Mouse (Mus musculus): ENCODE measurements around the gene Rab35. TPM values are rescaled to one million over a fixed set of nuclear protein-coding genes. Genes with fewer than 3 reads are reported as not detected.

Rab35 gene
- polyA plus RNA-seq (2015; fragmentation: Nextera tagmentation; extraction: Ambion mirVana): 15.1 and 17.0 TPM in 2 replicates

- peak within 1 kb of the TSS; percentile 81 for H3K9ac ChIP-seq
- no peaks in the 10 kb centered on the region for H3K36me3 ChIP-seq
- ATAC-seq (ENCODE audit: insufficient number of reproducible peaks, low FRiP score, low TSS enrichment, low read depth): peak; percentile 87
- no peaks in the 10 kb centered on the region for H3K27me3 ChIP-seq
- H3K9me3 ChIP-seq: no peaks in the 10 kb centered on the region
- peaks cover 40% of the 10 kb centered on the region for H3K4me1 ChIP-seq
- under 1% methylated on average over 86 of the region's 125 CpGs for WGBS
- peak within 1 kb of the TSS; percentile 86 for H3K27ac ChIP-seq
- H3K4me3 ChIP-seq: peak within 1 kb of the TSS; percentile 81
- peak within 1 kb of the TSS; percentile 78 for H3K4me2 ChIP-seq
Observed at GRCm38 (mm10) chr5:115631505-115632357, at the start of gene Rab35. Rab35 (plus strand) TSS chr5:115631908.

DNA sequence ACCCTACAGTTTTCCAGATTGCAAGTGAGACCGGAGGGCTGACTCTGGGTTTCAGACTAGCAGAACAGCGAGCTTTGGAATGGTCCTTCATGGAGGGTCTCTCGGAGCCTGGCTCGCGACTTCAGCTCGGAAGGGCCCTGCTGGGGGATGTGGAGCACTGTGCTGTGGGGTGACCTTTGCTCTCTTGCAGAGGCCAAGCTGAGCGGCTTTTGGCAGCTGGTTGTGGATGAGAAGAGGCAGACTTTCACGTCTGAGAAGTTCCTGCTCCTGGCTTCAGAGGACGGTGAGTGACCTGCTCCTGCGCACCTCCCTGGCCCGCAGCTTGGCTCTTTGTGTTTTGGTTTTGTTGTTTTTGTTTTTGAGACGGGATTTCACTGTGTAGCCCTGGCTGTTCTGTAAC is 46.1 kb upstream of the Rab35 start:
- Histone ChIP-seq H3K4me2 (no peak overlapping the region), H3K4me3 (no peak overlapping the region), H3K36me3 (peaks cover 96% of the 10 kb centered on the region), H3K27ac (no peak overlapping the region), H3K9me3 (0 out of 2 replicates have a peak, but pooled peaks cover 4% of the 10 kb centered on the region), H3K4me1 (no peaks in the 10 kb centered on the region), H3K9ac (no peak overlapping the region), H3K27me3 (no peaks in the 10 kb centered on the region)
- ATAC-seq (ENCODE audit: insufficient number of reproducible peaks, low FRiP score, low TSS enrichment, low read depth): no peak
- WGBS: 92% methylated on average over 12 of the region's 12 CpGs

GRCm38 (mm10) chr5:115586166-115586565 is 45.5 kb upstream of the Rab35 start:
- Histone ChIP-seq H3K36me3 (peaks cover 96% of the 10 kb centered on the region), H3K4me2 (no peak overlapping the region), H3K4me1 (no peaks in the 10 kb centered on the region), H3K27me3 (no peaks in the 10 kb centered on the region), H3K4me3 (no peak overlapping the region), H3K9ac (no peak overlapping the region), H3K9me3 (0 out of 2 replicates have a peak, but pooled peaks cover 4% of the 10 kb centered on the region), H3K27ac (no peak overlapping the region)
- ATAC-seq (ENCODE audit: insufficient number of reproducible peaks, low FRiP score, low TSS enrichment, low read depth): no peak
- 79% methylated on average over 15 of the region's 15 CpGs for WGBS

DNA sequence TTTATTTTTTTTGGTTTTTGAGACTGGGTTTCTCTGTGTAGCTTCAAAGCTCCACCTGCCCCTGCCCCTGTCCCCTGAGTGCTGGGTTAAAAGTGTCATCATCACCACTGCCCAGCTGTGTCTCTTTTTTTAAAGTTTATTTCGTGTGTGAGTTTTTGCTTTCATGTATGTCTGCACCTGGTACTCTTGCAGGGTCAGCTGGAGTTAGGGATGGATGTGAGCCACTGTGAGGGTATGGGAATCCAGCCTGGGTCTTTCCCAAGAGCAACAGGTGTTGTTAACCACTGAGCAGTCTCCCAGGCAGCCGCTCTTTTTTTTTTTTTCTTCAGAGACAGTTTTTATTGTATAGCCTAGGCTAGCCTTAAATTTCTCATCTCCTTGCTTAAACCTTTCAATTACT is 44.9 kb upstream of the Rab35 start:
- Histone ChIP-seq H3K9me3 (0 out of 2 replicates have a peak, but pooled peaks cover 4% of the 10 kb centered on the region), H3K4me1 (no peaks in the 10 kb centered on the region), H3K36me3 (peaks cover 96% of the 10 kb centered on the region), H3K27me3 (no peaks in the 10 kb centered on the region), H3K4me3 (no peak overlapping the region), H3K4me2 (no peak overlapping the region), H3K9ac (no peak overlapping the region), H3K27ac (no peak overlapping the region)
- WGBS: 87% methylated on average over 2 of the region's 2 CpGs
- no peak for ATAC-seq (ENCODE audit: insufficient number of reproducible peaks, low FRiP score, low TSS enrichment, low read depth)

DNA sequence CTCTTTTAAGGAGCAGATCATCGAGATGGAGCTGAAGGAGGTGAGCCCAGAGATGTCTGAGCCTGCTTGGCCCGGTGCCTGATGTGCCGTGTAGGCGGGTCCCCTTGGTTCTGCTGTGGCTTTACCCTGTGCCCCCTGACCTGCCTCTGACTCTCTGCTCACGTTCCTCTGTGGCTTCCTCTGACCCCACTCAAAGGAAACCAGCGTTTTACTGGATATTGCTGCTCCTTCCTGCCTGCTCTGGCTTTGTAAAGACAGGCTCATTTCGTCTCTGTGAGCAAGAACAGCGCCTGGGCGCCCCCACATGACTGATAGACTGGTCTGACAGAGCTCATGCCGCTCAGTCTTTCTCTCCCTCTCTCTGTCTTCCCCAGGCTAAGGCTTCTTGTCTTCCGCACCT is 40.7 kb upstream of the Rab35 start:
- H3K4me3 ChIP-seq: no peak overlapping the region
- H3K9ac ChIP-seq: no peak overlapping the region
- no peak for ATAC-seq (ENCODE audit: insufficient number of reproducible peaks, low FRiP score, low TSS enrichment, low read depth)
- no peaks in the 10 kb centered on the region for H3K4me1 ChIP-seq
- no peak overlapping the region for H3K4me2 ChIP-seq
- WGBS: 75% methylated on average over 11 of the region's 11 CpGs
- H3K36me3 ChIP-seq: peaks cover 96% of the 10 kb centered on the region
- no peak overlapping the region for H3K27ac ChIP-seq
- H3K27me3 ChIP-seq: no peaks in the 10 kb centered on the region
- no peaks in the 10 kb centered on the region for H3K9me3 ChIP-seq

GRCm38 (mm10) chr5:115591506-115591905 is 40.2 kb upstream of the Rab35 start:
- H3K9ac ChIP-seq: no peak overlapping the region
- no peak overlapping the region for H3K4me3 ChIP-seq
- no peaks in the 10 kb centered on the region for H3K4me1 ChIP-seq
- no peaks in the 10 kb centered on the region for H3K9me3 ChIP-seq
- H3K27me3 ChIP-seq: no peaks in the 10 kb centered on the region
- no peak overlapping the region for H3K27ac ChIP-seq
- no peak for ATAC-seq (ENCODE audit: insufficient number of reproducible peaks, low FRiP score, low TSS enrichment, low read depth)
- no peak overlapping the region for H3K4me2 ChIP-seq
- 87% methylated on average over 2 of the region's 2 CpGs for WGBS
- H3K36me3 ChIP-seq: peaks cover 96% of the 10 kb centered on the region

GRCm38 (mm10) chr5:115603561-115603960 is 28.1 kb upstream of the Rab35 start:
- no peak for ATAC-seq (ENCODE audit: insufficient number of reproducible peaks, low FRiP score, low TSS enrichment, low read depth)
- no peak overlapping the region for H3K4me2 ChIP-seq
- 93% methylated on average over 6 of the region's 6 CpGs for WGBS
- no peaks in the 10 kb centered on the region for H3K4me1 ChIP-seq
- no peak overlapping the region for H3K27ac ChIP-seq
- no peaks in the 10 kb centered on the region for H3K9me3 ChIP-seq
- H3K9ac ChIP-seq: no peak overlapping the region
- no peaks in the 10 kb centered on the region for H3K27me3 ChIP-seq
- H3K4me3 ChIP-seq: no peak overlapping the region
- peaks cover 88% of the 10 kb centered on the region for H3K36me3 ChIP-seq

- H3K9ac ChIP-seq: no peak overlapping the region
- H3K4me2 ChIP-seq: no peak overlapping the region
- H3K4me3 ChIP-seq: no peak overlapping the region
- H3K27me3 ChIP-seq: no peaks in the 10 kb centered on the region
- WGBS: 92% methylated on average over 11 of the region's 11 CpGs
- no peaks in the 10 kb centered on the region for H3K9me3 ChIP-seq
- H3K27ac ChIP-seq: no peak overlapping the region
- no peaks in the 10 kb centered on the region for H3K4me1 ChIP-seq
- H3K36me3 ChIP-seq: peaks cover 96% of the 10 kb centered on the region
- ATAC-seq (ENCODE audit: insufficient number of reproducible peaks, low FRiP score, low TSS enrichment, low read depth): 0 out of 2 replicates have a peak, but pooled peaks have one; percentile 36
Observed at GRCm38 (mm10) chr5:115611566-115611965, 20.1 kb upstream of the Rab35 start.

DNA sequence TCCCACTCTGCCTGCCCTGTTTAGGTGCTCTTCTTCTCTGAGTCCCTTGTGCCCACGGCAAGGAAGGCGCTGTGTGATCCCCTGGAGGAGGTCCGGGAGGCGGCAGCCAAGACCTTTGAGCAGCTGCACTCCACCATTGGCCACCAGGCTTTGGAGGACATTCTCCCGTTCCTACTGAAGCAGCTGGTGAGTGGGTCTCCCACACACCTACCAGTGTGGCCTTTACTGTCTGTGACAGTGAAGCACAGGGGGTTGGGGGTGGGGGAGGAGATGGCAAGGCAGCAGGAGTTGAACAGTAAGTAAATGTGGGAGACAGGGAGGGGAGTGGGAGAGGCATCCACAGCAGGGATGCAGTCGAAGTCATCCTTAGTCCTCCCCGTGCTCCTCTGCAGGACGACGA is 18.4 kb upstream of the Rab35 start:
- Histone ChIP-seq H3K4me2 (no peak overlapping the region), H3K4me1 (no peaks in the 10 kb centered on the region), H3K4me3 (no peak overlapping the region), H3K9me3 (no peaks in the 10 kb centered on the region), H3K27ac (no peak overlapping the region), H3K9ac (no peak overlapping the region), H3K36me3 (peaks cover 100% of the 10 kb centered on the region), H3K27me3 (no peaks in the 10 kb centered on the region)
- ATAC-seq (ENCODE audit: insufficient number of reproducible peaks, low FRiP score, low TSS enrichment, low read depth): no peak
- WGBS: 89% methylated on average over 9 of the region's 9 CpGs

DNA sequence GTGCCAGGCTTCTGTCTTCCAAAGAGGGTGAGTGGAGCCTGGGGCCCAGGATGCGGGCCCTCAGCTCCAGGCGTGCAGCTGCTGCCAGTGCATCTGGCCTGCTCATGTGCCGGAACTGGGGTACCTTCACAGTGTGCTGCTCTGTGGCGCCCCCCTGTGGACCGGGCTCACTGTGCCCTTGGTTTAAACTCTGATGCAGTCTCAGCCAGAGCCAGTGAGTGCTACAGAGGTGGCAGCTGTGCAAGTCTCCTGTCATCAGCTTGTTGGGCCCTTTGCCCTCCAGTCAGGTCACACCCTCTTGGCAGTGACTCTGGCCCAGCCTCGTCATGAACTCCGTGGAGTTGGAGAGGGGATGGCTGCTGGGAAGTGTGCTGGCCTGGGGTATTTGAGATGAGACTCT is 16.8 kb upstream of the Rab35 start:
- no peak for ATAC-seq (ENCODE audit: insufficient number of reproducible peaks, low FRiP score, low TSS enrichment, low read depth)
- Histone ChIP-seq H3K4me3 (no peak overlapping the region), H3K9me3 (no peaks in the 10 kb centered on the region), H3K36me3 (peaks cover 100% of the 10 kb centered on the region), H3K27ac (no peak overlapping the region), H3K4me2 (no peak overlapping the region), H3K4me1 (no peaks in the 10 kb centered on the region), H3K9ac (no peak overlapping the region), H3K27me3 (no peaks in the 10 kb centered on the region)
- WGBS: 80% methylated on average over 7 of the region's 7 CpGs

- Histone ChIP-seq H3K36me3 (peaks cover 78% of the 10 kb centered on the region), H3K4me2 (no peak overlapping the region), H3K4me3 (no peak overlapping the region), H3K27me3 (no peaks in the 10 kb centered on the region), H3K9me3 (no peaks in the 10 kb centered on the region), H3K4me1 (no peaks in the 10 kb centered on the region), H3K9ac (no peak overlapping the region), H3K27ac (no peak overlapping the region)
- WGBS: 86% methylated on average over 15 of the region's 15 CpGs
- ATAC-seq (ENCODE audit: insufficient number of reproducible peaks, low FRiP score, low TSS enrichment, low read depth): no peak
Observed at GRCm38 (mm10) chr5:115619690-115620089, 12.0 kb upstream of the Rab35 start.

- no peak overlapping the region for H3K27ac ChIP-seq
- H3K27me3 ChIP-seq: no peaks in the 10 kb centered on the region
- H3K4me3 ChIP-seq: no peak overlapping the region
- no peaks in the 10 kb centered on the region for H3K4me1 ChIP-seq
- H3K36me3 ChIP-seq: peaks cover 48% of the 10 kb centered on the region
- no peak overlapping the region for H3K9ac ChIP-seq
- WGBS: 86% methylated on average over 7 of the region's 7 CpGs
- no peaks in the 10 kb centered on the region for H3K9me3 ChIP-seq
- ATAC-seq (ENCODE audit: insufficient number of reproducible peaks, low FRiP score, low TSS enrichment, low read depth): no peak
- H3K4me2 ChIP-seq: no peak overlapping the region
Observed at GRCm38 (mm10) chr5:115622686-115623085, 9.0 kb upstream of the Rab35 start.
